Mouse (Mus musculus) liver, embryonic 14.5 days (tissue): ENCODE data around the gene Hbb-bh1. TPM values are rescaled to one million over a fixed set of nuclear protein-coding genes. Genes with fewer than 3 reads are reported as not detected.
"Not testable (repeated sequence)": the region's sequence is repeated elsewhere in the genome, so short reads cannot be mapped to it uniquely, and the experiment has no call there.

Experiments
- ATAC-seq: fragments of 200-750 bp; cut with Nextera tagmentation; 2 replicates; pipeline ENCODE4 v1.8.0; 2017; ENCODE audit warnings: moderate number of reproducible peaks, mild to moderate bottlenecking, moderate library complexity; ENCODE audit not compliant: insufficient read depth
- DNase-seq, 3 experiments: peaks; one replicate each; pipeline ENCODE4 v3.0.0-alpha.2; 2012 to 2013; ENCODE audit warnings: low read depth in 3 of 3, low spot score in 3 of 3
- H3K27ac ChIP-seq: fragments of 300-500 bp; sonication (generic); 2 replicates; pipeline ENCODE4 v1.5.1; 2014; ENCODE audit warnings: moderate library complexity, mild to moderate bottlenecking, control low read depth, inconsistent platforms
- H3K27me3 ChIP-seq: fragments of 300-500 bp; sonication (generic); 2 replicates; pipeline ENCODE4 v1.6.1; 2014; ENCODE audit warnings: mild to moderate bottlenecking, low read length, moderate library complexity; ENCODE audit not compliant: control insufficient read depth, insufficient read depth
- H3K36me3 ChIP-seq: fragments of 300-500 bp; sonication (generic); replicated peaks from 2 replicates; pipeline ENCODE4 v1.6.1; 2014; ENCODE audit warnings: low read depth; ENCODE audit not compliant: control insufficient read depth, insufficient read depth
- H3K4me1 ChIP-seq, 2 experiments: fragments of 200-500 bp in 1 of 2; fragments of 300-500 bp in 1 of 2; sonication (generic) in 1 of 2; replicated peaks; 2 replicates each; pipeline ENCODE4 v1.6.1; 2012 to 2014; ENCODE audit warnings: antibody characterized with exemption in 1 of 2, inconsistent platforms in 1 of 2, low read length in 1 of 2; ENCODE audit not compliant: control insufficient read depth in 2 of 2, insufficient read depth in 2 of 2
- H3K4me2 ChIP-seq: fragments of 300-500 bp; sonication (generic); 2 replicates; pipeline ENCODE4 v1.6.1; 2014; ENCODE audit warnings: low read depth, mild to moderate bottlenecking, control low read depth, moderate library complexity
- H3K4me3 ChIP-seq, 2 experiments: fragments of 200-500 bp in 1 of 2; fragments of 300-500 bp in 1 of 2; sonication (generic) in 1 of 2; 2 replicates each; pipeline ENCODE4 v1.5.1; 2012 to 2014; ENCODE audit warnings: low read depth in 2 of 2, low read length in 2 of 2, mild to moderate bottlenecking in 2 of 2, control low read depth in 1 of 2, inconsistent platforms in 1 of 2, moderate library complexity in 1 of 2; ENCODE audit not compliant: insufficient read depth in 1 of 2
- H3K9ac ChIP-seq: fragments of 300-500 bp; sonication (generic); replicated peaks from 2 replicates; pipeline ENCODE4 v1.6.1; 2014; ENCODE audit warnings: mild to moderate bottlenecking, control low read depth, moderate library complexity
- H3K9me3 ChIP-seq: fragments of 300-500 bp; sonication (generic); 2 replicates; pipeline ENCODE4 v1.6.1; 2016; ENCODE audit warnings: low read length, mixed read lengths; ENCODE audit not compliant: control insufficient read depth
- CTCF ChIP-seq: IDR thresholded peaks from 2 replicates; pipeline ENCODE4 v1.5.1; 2016; ENCODE audit warnings: antibody characterized with exemption, low read depth, control low read depth
- EP300 ChIP-seq: IDR thresholded peaks from 2 replicates; pipeline ENCODE4 v1.6.1; 2016; ENCODE audit warnings: antibody characterized with exemption, low read depth
- WGBS: fragments of 180-500 bp; shearing (Covaris S2); extraction: QIAGEN DNeasy Blood & Tissue Kit; methylation state at CpG from one replicate; pipeline ENCODE4 v1.1.7; 2014; ENCODE audit not compliant: insufficient replicate concordance; 5-methylcytosine and 5-hydroxymethylcytosine counted together
- polyA plus RNA-seq, 2 experiments: library from polyadenylated mRNA; depleted of rRNA in 1 of 2; stranded (reverse) in 1 of 2; unstranded in 1 of 2; fragments of >200 nt; fragmentation: Nextera tagmentation in 1 of 2; extraction: Ambion mirVana in 1 of 2; gene quantifications; 2 replicates each; pipeline versions ENCODE4 v1.2.1 to v1.2.3; 2012 to 2014

The Hbb-bh1 gene
- polyA plus RNA-seq, 2 experiments = 146 to 155 TPM

DNA sequence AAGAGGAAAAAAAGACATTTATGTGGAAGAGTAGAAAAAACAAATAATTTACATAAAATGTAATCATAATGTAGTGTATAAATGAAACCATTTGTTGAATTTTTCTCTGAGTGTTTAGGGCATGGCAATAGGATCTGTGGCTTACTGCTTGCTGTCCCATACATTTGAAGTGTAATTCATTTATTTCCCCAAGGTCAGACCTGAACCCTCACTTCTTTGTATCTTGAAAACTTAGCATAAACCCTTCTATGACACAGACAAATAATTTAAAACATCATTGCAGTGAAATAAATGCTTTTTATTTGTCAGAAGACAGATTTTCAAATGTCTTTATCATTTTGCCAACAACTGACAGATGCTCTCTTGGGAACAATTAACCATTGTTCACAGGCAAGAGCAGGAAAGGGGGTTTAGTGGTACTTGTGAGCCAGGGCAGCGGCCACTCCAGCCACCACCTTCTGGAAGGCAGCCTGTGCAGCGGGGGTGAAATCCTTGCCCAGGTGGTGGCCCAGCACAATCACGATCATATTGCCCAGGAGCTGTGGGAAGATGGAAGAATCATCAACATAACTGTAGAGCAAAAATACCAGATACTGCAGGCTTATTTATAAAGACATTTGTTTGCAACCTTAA lies 16.6 kb downstream of the Hbb-bh1 start:
- peak; percentile 62 for ATAC-seq
- TF ChIP-seq EP300 = peak; percentile 58
- TF ChIP-seq CTCF = no peak
- no peaks in the 10 kb centered on the region for H3K27me3 ChIP-seq
- H3K4me3 ChIP-seq = peak overlapping the region; percentile 45 to 54
- peaks cover 28 to 30% of the 10 kb centered on the region in 2 experiments for H3K4me1 ChIP-seq
- no peaks in the 10 kb centered on the region for H3K36me3 ChIP-seq
- DNase-seq = peak in 2 of 3 experiments; percentile 77 to 79
- H3K9me3 ChIP-seq = no peaks in the 10 kb centered on the region
- 64% methylated on average over 3 of the region's 3 CpGs for WGBS
- H3K4me2 ChIP-seq = peak overlapping the region; percentile 29
- H3K27ac ChIP-seq = peak overlapping the region; percentile 90
- H3K9ac ChIP-seq = peak overlapping the region; percentile 68

DNA sequence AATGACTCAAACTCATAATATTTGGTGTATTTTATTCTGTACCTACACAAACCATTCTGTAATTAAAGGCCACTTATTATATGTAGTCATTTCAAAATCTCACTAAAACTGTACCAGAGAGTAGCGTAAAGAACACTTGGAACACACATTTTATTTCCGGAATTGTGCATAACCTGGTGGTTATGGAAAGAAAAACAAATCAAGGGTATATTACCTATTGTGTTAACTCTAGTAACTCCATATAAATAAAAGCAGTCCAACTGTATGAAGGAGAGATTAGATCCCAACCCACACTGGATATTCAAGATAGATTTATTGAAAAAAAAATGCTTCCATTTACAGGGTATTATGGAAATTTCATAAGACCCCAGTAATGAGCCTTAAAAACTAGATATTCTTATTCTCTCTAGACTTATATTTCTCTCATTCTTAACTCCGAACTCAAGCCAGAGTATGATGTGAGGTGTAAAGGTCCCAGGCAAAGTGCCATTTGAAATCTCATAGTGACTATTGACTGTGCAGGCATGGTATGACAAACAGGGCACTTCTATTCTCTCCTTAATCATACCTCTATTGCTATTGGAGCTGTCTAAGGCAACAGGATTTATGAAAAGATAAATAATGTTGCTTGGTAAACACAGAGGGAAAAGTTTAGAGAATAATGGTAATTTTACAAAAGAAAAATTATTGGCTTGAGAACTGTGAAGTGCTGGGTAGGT lies 17.3 kb downstream of the Hbb-bh1 start:
- Histone ChIP-seq H3K36me3 (no peaks in the 10 kb centered on the region), H3K27ac (peak overlapping the region; percentile 96), H3K9me3 (no peaks in the 10 kb centered on the region), H3K4me2 (peak overlapping the region; percentile 67), H3K4me1 (peaks cover 25 to 30% of the 10 kb centered on the region in 2 experiments), H3K4me3 (peak overlapping the region; percentile 35 to 42; a peak in 3 of 4 replicates), H3K27me3 (no peaks in the 10 kb centered on the region), H3K9ac (no peak overlapping the region; the same call in 1 of the 2 replicates)
- 68% methylated on average over 3 of the region's 3 CpGs for WGBS
- DNase-seq (peak in 2 of 3 experiments; percentile 80 to 83), ATAC-seq (peak; percentile 78)
- TF ChIP-seq CTCF = no peak
- peak; percentile 38 for TF ChIP-seq EP300

DNA sequence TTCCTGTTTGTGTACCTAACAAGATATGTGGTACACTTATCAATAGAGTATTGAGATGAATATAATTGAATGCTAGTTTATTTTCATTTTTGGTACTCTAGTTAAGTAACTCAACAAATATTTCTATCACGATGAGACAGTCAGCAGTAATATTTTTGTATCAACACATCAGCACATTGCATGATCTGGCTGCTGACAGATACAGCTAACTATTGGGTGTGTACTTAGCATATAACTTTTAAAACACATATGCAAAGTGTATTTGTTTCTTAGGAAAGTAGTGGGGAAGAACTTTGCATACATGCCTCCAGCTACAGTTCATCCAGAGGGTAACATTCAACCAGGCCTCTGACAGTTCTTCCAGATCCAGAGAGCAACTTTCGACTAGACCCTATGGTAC lies 18.4 kb downstream of the Hbb-bh1 start:
- H3K27ac ChIP-seq = peak overlapping the region; percentile 96
- H3K36me3 ChIP-seq = no peaks in the 10 kb centered on the region
- WGBS = 40% methylated on average over 2 of the region's 2 CpGs
- DNase-seq = peak in 1 of 3 experiments; percentile 60
- H3K9me3 ChIP-seq = no peaks in the 10 kb centered on the region
- H3K4me3 ChIP-seq = peak overlapping the region; percentile 36 to 42
- peak overlapping the region; percentile 67 for H3K4me2 ChIP-seq
- peaks cover 19 to 23% of the 10 kb centered on the region in 2 experiments for H3K4me1 ChIP-seq
- H3K27me3 ChIP-seq = no peaks in the 10 kb centered on the region
- no peak for ATAC-seq
- H3K9ac ChIP-seq = peak overlapping the region; percentile 71
- peak; percentile 65 for TF ChIP-seq EP300
- TF ChIP-seq CTCF = no peak

DNA sequence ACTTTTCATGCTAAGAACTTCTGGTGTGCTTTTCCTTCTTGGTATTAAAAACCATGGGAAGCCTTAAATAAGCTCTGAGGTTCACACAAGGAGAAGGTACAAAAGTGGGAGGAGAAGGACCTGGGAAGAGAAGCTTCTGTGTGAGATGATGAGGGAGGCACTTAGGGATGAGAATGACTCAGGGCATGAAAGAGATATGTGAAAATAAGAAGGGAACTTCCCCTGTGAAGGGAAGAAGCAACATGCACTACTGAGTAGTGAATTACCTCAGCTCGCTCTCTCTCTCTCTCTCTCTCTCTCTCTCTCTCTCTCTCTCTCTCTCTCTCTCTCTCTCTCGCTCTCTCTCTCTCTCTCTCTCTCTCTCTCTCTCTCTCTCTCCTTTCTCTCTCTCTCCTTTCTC lies 27.9 kb downstream of the Hbb-bh1 start:
- not testable (repeated sequence) for H3K9me3 ChIP-seq, DNase-seq, H3K27me3 ChIP-seq, H3K4me1 ChIP-seq, H3K36me3 ChIP-seq, ATAC-seq
- 31% methylated on average over 1 of the region's 2 CpGs for WGBS
- peak overlapping the region; percentile 45 to 47 for H3K4me3 ChIP-seq
- peak overlapping the region; percentile 83 for H3K4me2 ChIP-seq
- TF ChIP-seq EP300 = peak; percentile 17; the same call in 1 of the 2 replicates
- peak overlapping the region; percentile 79 for H3K9ac ChIP-seq
- peak overlapping the region; percentile 93 for H3K27ac ChIP-seq

DNA sequence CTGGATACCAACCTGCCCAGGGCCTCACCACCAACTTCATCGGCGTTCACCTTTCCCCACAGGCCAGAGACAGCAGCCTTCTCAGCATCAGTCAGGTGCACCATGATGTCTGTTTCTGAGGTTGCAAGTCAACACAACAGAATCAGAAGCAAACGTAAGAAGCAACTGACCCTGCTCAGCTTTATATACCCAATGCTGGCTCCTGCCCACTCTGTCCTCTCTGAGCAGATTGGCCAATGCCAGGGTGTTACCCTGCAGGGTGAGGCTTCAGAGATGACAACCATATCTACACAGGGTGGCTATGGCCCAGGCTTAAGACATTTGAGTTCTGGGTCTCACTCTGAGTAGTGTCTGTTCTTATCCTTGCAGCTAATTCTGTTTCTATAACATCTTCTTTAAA lies 29.2 kb downstream of the Hbb-bh1 start, which contains the start of gene Hbb-bt:
TSS of gene Hbb-bt (minus strand) at position 231 of the 400 bp plus-strand sequence.
- Histone ChIP-seq H3K4me2 (peak within 1 kb of the TSS; percentile 83), H3K27me3 (no peaks in the 10 kb centered on the region), H3K36me3 (no peaks in the 10 kb centered on the region; the same call in 1 of the 2 replicates), H3K9me3 (no peaks in the 10 kb centered on the region), H3K4me1 (peaks cover 8 to 21% of the 10 kb centered on the region in 2 experiments), H3K27ac (peak within 1 kb of the TSS; percentile 93), H3K9ac (peak within 1 kb of the TSS; percentile 84), H3K4me3 (peak within 1 kb of the TSS; percentile 52 to 83)
- peak; percentile 79 for ATAC-seq
- peak; percentile 69 to 89 (median 88) for DNase-seq
- 36% methylated on average over 3 of the region's 3 CpGs for WGBS
- TF ChIP-seq CTCF = no peak
- peak; percentile 73 for TF ChIP-seq EP300

DNA sequence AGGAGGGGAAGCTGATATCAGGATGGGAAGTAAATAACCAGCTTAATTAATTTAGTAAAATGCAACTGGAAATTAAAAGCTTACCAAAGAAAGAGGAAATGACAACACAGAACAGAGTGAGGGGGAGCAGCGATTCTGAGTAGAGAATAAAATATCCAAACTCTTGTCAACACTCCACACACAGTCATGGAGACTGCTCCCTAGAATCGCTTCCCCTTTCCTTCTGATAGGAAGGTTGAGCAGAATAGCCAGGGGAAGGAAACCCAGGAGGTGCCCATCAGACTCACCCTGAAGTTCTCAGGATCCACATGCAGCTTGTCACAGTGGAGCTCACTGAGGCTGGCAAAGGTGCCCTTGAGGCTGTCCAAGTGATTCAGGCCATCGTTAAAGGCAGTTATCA lies 29.8 kb downstream of the Hbb-bh1 start:
- H3K9ac ChIP-seq, DNase-seq, H3K4me2 ChIP-seq, H3K9me3 ChIP-seq, H3K27ac ChIP-seq, H3K27me3 ChIP-seq, H3K36me3 ChIP-seq: not testable (repeated sequence)
- peaks cover 10 to 22% of the 10 kb centered on the region in 2 experiments for H3K4me1 ChIP-seq
- peak overlapping the region in 1 of 2 experiments; percentile 52; a peak in 2 of 4 replicates for H3K4me3 ChIP-seq
- peak; percentile 2 for ATAC-seq
- WGBS = no CpG with 5 or more reads among the region's 3 CpGs
